Mouse (Mus musculus) monocyte, adult 2 months (primary cell): Measurements from ENCODE around the gene Morn3.

Experiments
- DNase-seq, 2 experiments: peaks; one replicate each; pipeline ENCODE4 v3.0.0; 2022; ENCODE audit warnings: low spot score in 2 of 2, low read depth in 1 of 2

Morn3 gene

GRCm38 (mm10) chr5:123046916-123047315 is at the start of gene Morn3:
TSS of gene Morn3 (minus strand) at chr5:123047016.
- DNase-seq, result no peak

- no peak for DNase-seq
Observed at GRCm38 (mm10) chr5:123096299-123096698, 49.5 kb upstream of the Morn3 start.

- no peak for DNase-seq
Observed at GRCm38 (mm10) chr5:123094238-123094991, 47.6 kb upstream of the Morn3 start.

- DNase-seq, result no peak
Observed at GRCm38 (mm10) chr5:123093077-123093633, 46.3 kb upstream of the Morn3 start.

- no peak for DNase-seq
Observed at GRCm38 (mm10) chr5:123090560-123091306, 43.9 kb upstream of the Morn3 start.

GRCm38 (mm10) chr5:123088784-123089183 is 42.0 kb upstream of the Morn3 start:
- DNase-seq, result no peak

- DNase-seq, result no peak
Observed at GRCm38 (mm10) chr5:123086501-123086900, 39.7 kb upstream of the Morn3 start.

GRCm38 (mm10) chr5:123083340-123084050 is 36.7 kb upstream of the Morn3 start:
- no peak for DNase-seq

- no peak for DNase-seq
Observed at GRCm38 (mm10) chr5:123080510-123080909, 33.7 kb upstream of the Morn3 start.

- peak in 1 of 2 experiments; percentile 40 for DNase-seq
Observed at GRCm38 (mm10) chr5:123080041-123080440, 33.2 kb upstream of the Morn3 start.

GRCm38 (mm10) chr5:123079568-123079967 is 32.8 kb upstream of the Morn3 start:
- DNase-seq, result no peak

GRCm38 (mm10) chr5:123076419-123077281 is 29.8 kb upstream of the Morn3 start:
- DNase-seq, result no peak

- peak; percentile 79 to 91 for DNase-seq
Observed at GRCm38 (mm10) chr5:123075576-123076418, 29.0 kb upstream of the Morn3 start.

- DNase-seq, result no peak
Observed at GRCm38 (mm10) chr5:123068714-123069113, 21.9 kb upstream of the Morn3 start.

GRCm38 (mm10) chr5:123068115-123068514 is 21.3 kb upstream of the Morn3 start, which contains the start of gene Tmem120b:
TSS of gene Tmem120b (plus strand) at chr5:123068415.
- DNase-seq, result no peak

GRCm38 (mm10) chr5:123067395-123067995 is 20.7 kb upstream of the Morn3 start:
- no peak for DNase-seq

- DNase-seq, result peak in 1 of 2 experiments; percentile 25
Observed at GRCm38 (mm10) chr5:123064207-123064606, 17.4 kb upstream of the Morn3 start.

- no peak for DNase-seq
Observed at GRCm38 (mm10) chr5:123063141-123063540, 16.3 kb upstream of the Morn3 start.

- DNase-seq, result peak; percentile 26 to 53
Observed at GRCm38 (mm10) chr5:123061402-123061749, 14.6 kb upstream of the Morn3 start.
